Mouse (Mus musculus): ENCODE results near the gene Rhobtb3.
"Not testable (repeated sequence)": the region's sequence is repeated elsewhere in the genome, so short reads cannot be mapped to it uniquely, and the experiment has no call there.

Gene Rhobtb3

DNA sequence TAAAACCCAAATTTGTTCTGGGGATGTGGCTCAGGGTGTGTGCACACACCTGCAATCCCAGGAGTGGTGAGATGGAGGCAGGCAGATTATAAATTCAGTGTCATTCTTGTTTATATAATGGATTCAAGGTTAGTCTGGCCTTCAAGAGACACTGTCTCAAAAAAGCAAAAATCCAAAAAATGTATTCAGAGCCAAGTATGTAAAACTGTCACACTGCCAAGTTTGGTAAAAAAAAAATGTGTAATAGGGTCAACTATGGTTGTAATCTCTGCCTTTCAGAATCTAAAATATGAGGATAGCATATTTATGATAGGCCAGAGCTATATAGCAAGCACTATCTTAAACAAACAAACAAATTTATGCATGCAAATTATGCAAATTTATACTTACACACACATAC is 15.8 kb downstream of the Rhobtb3 start:
- DNase-seq = no peak

DNA sequence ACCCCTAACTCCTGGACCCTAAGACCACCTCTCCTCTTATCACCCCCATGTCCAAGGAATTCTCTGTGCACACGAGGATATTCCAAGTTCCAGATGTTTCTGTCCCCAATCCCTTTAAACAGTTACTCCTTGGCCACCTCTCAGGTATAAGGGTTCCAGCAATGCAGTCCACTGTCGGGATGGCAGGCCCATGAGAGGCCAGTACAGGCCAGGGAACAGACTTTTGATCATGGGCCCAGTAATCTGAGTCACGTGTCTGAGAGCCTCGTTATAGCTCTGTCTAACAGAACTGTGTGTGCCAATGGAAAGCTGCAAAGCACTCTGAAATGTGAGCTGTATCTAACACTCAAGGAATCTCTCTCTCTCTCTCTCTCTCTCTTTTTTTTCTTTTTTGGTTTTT is 29.6 kb downstream of the Rhobtb3 start:
- DNase-seq = no peak

- no peak for DNase-seq
Measured at GRCm38 (mm10) chr13:75908187-75908586, 35.5 kb downstream of the Rhobtb3 start.

DNA sequence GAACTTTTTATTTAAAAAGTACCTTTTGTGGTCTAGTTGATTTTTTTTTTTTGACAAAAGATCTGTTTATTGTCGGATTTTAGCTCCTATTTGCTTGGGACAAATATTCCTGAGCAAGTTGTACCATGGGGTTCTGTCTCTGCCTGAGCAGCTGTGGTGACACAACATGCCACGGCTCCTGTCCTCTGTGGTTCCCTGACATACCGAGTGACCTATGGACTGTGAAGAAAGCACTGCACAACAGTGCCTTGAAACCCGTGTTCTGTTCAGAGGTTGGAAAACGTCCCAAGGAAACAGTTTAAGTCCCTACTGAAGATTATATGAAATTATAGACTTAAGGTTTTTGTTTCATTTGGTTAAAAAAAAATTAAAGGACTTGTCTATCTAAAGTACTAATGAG is 36.6 kb downstream of the Rhobtb3 start:
- no peak for DNase-seq

- no peak for DNase-seq
Measured at GRCm38 (mm10) chr13:75904660-75905059, 39.1 kb downstream of the Rhobtb3 start.

GRCm38 (mm10) chr13:75900928-75901327 is 42.8 kb downstream of the Rhobtb3 start:
- DNase-seq = not testable (repeated sequence)

DNA sequence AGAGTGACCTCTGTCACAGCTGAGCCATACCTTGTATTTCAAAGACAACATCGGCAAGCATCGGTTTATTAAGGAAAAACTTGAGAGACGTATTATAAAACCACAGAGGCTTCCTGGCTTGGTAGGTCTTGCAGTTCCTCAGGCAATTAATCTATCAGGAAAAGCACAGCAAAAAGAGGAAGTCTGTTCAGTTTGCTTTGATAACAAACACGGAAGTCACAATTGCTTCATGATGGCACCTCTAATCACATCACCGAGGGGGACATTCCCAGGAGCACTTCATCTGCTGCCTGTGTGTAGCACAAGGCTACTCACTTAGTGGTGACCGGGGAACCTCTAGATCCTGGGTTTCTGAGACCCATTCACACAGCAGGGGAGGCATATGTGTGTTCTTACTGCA is 50.8 kb downstream of the Rhobtb3 start:
- DNase-seq = no peak

DNA sequence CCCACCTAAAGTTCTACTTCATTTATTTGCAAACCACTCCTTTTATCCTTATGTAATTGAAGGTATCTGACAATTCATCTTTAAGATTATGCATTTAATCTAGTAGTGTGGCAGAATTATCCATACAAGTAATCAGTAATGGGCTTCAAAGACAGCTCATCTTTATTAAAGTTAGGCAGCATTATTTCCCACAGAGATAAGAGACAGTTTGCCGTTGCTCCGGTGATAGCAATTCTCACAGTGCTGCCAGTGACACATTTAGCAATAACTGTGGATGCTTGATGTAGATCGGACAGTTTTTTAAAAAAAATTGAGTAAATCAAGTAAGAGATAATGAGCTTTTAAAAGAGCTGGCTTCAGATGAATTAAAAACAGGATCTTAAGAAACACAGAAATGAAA is 51.4 kb downstream of the Rhobtb3 start:
- no peak for DNase-seq

DNA sequence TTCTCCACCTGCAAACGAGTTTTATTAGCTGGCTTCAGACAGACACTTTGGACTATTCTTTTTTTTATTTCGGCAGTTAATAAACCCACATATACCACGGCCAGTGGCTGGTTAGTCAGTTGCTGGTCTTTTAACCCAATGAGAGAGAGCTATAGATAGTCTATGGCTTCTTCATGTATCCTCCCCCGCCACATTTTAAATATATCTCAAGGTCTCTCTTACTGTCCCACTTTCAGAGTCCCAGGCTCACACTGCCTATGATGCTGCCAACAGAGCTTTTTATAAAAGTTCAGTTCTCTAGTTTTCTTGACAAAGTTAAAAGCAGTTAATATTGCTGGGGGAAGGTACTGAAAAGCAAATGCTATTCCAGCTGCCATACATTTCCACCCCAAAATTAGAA is 51.9 kb downstream of the Rhobtb3 start:
- no peak for DNase-seq

DNA sequence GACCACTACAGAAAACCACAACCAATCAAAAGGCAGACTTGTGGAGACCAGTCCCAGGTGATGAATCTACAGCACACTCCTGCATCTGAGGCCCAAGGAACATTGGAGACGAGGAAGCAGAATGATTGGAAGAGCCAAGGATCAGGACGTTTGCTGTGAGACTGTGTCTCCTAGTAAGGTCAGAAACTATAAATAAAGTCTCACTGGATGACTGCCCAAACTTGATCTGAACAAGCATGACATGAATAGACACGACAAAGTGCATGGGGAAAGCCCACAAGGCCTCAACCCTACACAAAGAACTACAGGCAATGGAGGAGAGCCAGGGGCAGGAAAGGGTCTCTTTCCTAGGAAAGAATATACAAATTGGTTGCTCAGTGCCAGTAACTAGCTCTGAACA is 59.9 kb downstream of the Rhobtb3 start:
- DNase-seq = no peak

DNA sequence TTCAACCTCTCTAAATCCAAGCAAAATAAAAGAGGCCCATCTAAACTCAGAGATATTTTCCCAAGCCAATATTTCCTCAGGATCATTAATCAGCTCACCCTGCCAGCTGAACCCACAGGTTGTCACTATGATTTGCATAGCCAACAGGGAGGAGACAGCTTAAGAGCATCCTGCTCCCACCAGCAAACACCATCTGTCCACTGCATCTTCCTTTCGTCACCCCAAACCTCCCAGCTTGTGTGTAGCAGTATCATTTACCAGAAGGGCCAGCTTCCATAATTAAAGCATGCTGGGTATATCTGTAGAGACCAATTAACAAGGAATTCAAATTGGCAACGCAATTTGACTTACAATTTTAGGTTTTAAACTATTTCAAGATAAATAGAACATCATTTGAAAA is 63.2 kb downstream of the Rhobtb3 start:
- DNase-seq = no peak

GRCm38 (mm10) chr13:75879756-75880155 is 64.0 kb downstream of the Rhobtb3 start:
- DNase-seq = no peak

DNA sequence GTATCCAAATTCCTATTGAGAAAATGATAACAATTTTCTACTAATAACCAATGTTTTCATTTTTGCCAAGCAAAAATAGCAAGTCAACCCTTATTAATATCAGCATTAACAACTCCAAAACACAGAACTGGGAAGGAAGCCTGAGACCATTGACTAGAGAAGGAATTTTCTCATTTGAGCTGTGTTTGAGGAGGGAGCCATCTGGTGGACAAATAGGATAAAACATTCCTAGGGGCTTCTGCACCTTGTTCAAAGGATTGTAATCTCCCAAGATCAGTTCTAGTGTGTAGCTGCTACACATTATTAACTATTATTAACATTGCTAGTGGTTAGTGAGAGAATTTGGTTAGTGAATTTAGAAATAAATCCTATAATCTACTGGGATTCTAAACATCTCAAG is 65.8 kb downstream of the Rhobtb3 start:
- no peak for DNase-seq

- no peak for DNase-seq
Measured at GRCm38 (mm10) chr13:75876592-75876991, 67.1 kb downstream of the Rhobtb3 start.

DNA sequence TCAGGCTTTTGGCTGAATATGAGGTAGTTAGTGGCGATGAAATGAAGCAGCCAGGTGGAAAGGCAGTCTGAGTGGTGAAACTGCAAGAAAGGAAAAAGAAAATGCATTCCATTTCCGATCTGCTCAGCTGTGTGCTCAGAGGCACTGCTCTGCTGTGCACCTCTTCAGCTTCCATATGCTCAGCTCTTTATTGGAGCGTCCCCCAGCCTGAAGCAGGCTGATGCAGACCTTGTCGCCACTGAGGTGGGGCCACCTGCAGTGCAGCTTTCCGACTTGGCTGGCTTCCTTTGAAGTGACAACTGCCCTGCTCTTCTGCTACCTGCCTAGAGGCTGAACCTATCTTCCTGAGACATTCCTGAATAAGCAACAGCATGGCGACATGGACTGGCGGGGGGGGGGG is 67.5 kb downstream of the Rhobtb3 start:
- DNase-seq = not testable (repeated sequence)

GRCm38 (mm10) chr13:75874608-75875376 is 68.9 kb downstream of the Rhobtb3 start:
- DNase-seq = no peak

DNA sequence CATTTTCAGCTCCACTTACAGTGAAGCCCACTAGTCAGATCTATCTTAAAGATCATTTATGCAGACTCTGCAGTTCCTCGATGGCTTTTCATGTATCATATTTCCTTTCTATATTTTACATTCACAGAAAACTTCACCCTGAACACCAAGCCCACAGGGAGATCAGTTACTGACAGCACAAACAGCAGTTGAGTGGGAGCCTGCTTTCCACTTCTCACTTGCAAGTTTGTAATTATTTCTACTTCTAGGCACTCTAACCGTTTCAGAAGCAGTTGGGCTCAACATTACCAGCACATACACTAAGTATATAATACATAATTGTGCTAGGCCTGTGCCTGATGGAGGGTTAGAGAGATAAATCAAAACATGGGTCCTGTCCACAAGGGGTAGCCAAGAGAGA is 75.8 kb downstream of the Rhobtb3 start:
- no peak for DNase-seq

DNA sequence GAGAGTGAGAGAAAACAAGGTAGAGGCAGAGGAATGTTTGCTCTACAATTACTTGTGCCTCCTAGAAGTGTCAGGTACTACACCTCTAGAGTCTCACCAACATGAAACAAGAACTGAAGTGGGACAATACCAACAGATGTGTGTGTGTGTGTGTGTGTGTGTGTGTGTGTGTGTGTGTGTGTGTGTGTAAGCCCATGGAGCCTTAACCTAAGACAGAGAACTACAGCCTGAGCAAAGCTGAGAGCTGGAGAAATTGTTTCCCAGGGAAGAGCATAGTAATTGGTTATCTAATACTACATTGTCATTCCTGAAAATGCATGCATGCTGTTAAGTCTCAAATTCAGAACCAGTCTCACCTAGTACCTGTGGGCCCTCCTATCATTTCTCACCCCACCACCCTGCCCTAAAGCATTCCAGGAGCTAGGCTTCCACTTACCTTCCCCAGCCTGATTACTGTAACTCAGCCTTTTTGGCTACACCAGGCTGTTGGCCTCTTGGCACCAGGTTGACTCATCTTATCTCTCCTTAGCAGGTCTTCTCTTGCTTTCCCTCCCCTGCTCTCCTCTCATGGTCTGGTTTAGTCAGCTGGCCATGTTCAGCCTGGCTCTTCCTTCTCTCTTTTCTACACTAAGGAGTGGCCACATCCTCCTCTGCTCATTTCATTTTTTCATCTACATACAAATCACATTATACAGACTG is 78.1 kb downstream of the Rhobtb3 start:
- no peak for DNase-seq

DNA sequence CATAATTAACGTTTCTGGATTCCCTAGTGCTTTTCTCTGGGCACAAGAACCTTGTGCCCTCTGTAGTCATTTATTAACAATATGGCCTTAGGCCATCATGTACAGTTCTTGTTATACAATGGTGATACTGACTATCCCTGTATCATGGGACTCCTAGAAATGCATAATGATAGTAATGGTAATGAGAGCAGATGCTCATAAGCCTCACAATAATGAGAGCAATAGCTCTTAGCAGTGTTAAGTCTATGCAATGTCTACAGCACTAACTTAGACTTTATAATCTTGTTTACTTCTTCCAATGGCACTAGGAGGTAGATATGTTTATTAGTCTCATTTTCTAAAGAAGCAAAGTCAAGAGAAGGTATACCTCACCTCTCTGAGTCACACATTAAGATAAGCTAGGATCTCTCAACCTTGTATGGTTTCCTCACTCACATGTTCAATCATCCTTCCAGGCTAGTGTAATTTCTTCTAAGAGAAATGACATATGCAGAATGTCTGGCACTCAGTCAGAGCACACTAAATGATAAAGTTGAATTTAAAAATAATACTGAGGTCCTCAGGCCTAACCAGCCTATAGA is 84.4 kb downstream of the Rhobtb3 start:
- DNase-seq = no peak

GRCm38 (mm10) chr13:75853118-75853517 is 90.6 kb downstream of the Rhobtb3 start:
- no peak for DNase-seq

- DNase-seq = no peak
Measured at GRCm38 (mm10) chr13:75852027-75852426, 91.7 kb downstream of the Rhobtb3 start.

GRCm38 (mm10) chr13:75847027-75847426 is 96.7 kb downstream of the Rhobtb3 start:
- DNase-seq = no peak

- DNase-seq = no peak
Measured at GRCm38 (mm10) chr13:75845519-75846166, 98.1 kb downstream of the Rhobtb3 start.

Measured in right cerebral cortex, postnatal 4 days (tissue).